Mouse (Mus musculus): ENCODE measurements at regions not wholly inside any gene's neighbourhood (a gene's known extent, or its start where the extent isn't known, plus 50 kb on each side); places are given as distances from the start of the nearest gene placed in this dataset.
"Not testable (repeated sequence)": the region's sequence is repeated elsewhere in the genome, so short reads cannot be mapped to it uniquely, and the experiment has no call there.

- ATAC-seq (ENCODE audit: low FRiP score, low TSS enrichment); H3K36me3 ChIP-seq (ENCODE audit: control insufficient read depth, insufficient read depth, low read length); H3K27me3 ChIP-seq (ENCODE audit: control insufficient read depth, insufficient read depth, low read length); H3K4me3 ChIP-seq (replicated peaks; ENCODE audit: low read depth, low read length); H3K27ac ChIP-seq (replicated peaks; ENCODE audit: low read depth, low read length); H3K4me1 ChIP-seq (ENCODE audit: control insufficient read depth, insufficient read depth, low read length); H3K9ac ChIP-seq (replicated peaks; ENCODE audit: low read length); H3K4me2 ChIP-seq (ENCODE audit: low read length); DNase-seq; H3K9me3 ChIP-seq (ENCODE audit: control insufficient read depth, low read length): not testable (repeated sequence)
- 96% methylated on average over 3 of the region's 3 CpGs for WGBS
Observed at GRCm38 (mm10) chr2:109791921-109792320, 98.7 kb upstream of the Lin7c start.

DNA sequence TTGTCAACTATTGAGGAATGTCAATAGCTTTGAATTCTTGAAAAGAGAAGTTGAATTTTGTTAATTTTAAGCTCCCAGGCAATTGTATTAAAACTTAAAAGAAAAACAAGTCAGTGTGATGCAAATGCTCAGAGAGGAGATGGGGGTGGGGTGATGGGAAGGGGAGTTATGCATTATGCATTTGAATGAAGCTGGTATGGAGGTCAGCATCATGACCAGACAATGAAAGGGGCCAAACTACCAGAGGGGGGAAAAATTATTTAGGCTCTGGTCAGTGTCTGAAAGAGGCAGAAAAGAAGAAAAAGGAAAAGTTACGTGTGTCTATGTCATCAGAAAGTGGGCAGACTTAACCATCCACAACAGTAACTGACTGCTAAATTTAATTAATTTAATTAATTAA, 73.7 kb upstream of the Lin7c start:
- DNase-seq = no peak
- no peaks in the 10 kb centered on the region for H3K36me3 ChIP-seq (ENCODE audit: control insufficient read depth, insufficient read depth, low read length)
- no peak overlapping the region for H3K4me3 ChIP-seq (replicated peaks; ENCODE audit: low read depth, low read length)
- H3K4me1 ChIP-seq (ENCODE audit: control insufficient read depth, insufficient read depth, low read length) = no peaks in the 10 kb centered on the region
- no peak overlapping the region for H3K27ac ChIP-seq (replicated peaks; ENCODE audit: low read depth, low read length)
- ATAC-seq (ENCODE audit: low FRiP score, low TSS enrichment) = no peak
- no peaks in the 10 kb centered on the region for H3K9me3 ChIP-seq (ENCODE audit: control insufficient read depth, low read length)
- no peak overlapping the region for H3K9ac ChIP-seq (replicated peaks; ENCODE audit: low read length)
- H3K27me3 ChIP-seq (ENCODE audit: control insufficient read depth, insufficient read depth, low read length) = no peaks in the 10 kb centered on the region
- H3K4me2 ChIP-seq (ENCODE audit: low read length) = no peak overlapping the region
- WGBS = 68% methylated on average over 1 of the region's 1 CpGs

GRCm38 (mm10) chr2:109820357-109820756, 70.3 kb upstream of the Lin7c start:
- Histone ChIP-seq H3K4me2 (ENCODE audit: low read length) (no peak overlapping the region), H3K36me3 (ENCODE audit: control insufficient read depth, insufficient read depth, low read length) (no peaks in the 10 kb centered on the region), H3K27me3 (ENCODE audit: control insufficient read depth, insufficient read depth, low read length) (no peaks in the 10 kb centered on the region), H3K4me3 (replicated peaks; ENCODE audit: low read depth, low read length) (no peak overlapping the region), H3K9ac (replicated peaks; ENCODE audit: low read length) (no peak overlapping the region), H3K27ac (replicated peaks; ENCODE audit: low read depth, low read length) (no peak overlapping the region), H3K9me3 (ENCODE audit: control insufficient read depth, low read length) (no peaks in the 10 kb centered on the region), H3K4me1 (ENCODE audit: control insufficient read depth, insufficient read depth, low read length) (no peaks in the 10 kb centered on the region; the same call in 1 of the 2 replicates)
- WGBS = 88% methylated on average over 6 of the region's 6 CpGs
- ATAC-seq (ENCODE audit: low FRiP score, low TSS enrichment) (no peak), DNase-seq (no peak)

DNA sequence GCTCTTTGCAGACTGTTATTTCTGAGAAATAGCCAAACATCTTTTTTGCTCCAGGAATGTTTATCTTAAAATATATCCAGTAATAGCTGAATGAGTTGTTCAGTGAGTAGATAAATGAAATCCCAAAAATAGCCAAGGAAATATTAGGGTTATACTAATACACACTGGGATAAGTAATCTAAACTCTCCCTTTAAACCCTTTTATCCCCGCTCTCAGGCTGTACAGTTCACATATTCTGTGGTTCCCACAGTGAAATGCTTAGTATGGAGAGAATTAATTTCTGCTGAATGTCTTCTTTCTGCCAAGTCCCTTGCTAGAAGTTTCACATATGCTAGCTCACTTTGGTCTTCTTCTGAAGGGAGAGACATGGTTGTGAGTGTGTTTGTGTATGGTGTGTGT, 69.8 kb upstream of the Lin7c start:
- ATAC-seq (ENCODE audit: low FRiP score, low TSS enrichment) (no peak), DNase-seq (no peak)
- 81% methylated on average over 1 of the region's 1 CpGs for WGBS
- no peak overlapping the region for H3K9ac ChIP-seq (replicated peaks; ENCODE audit: low read length)
- no peaks in the 10 kb centered on the region for H3K9me3 ChIP-seq (ENCODE audit: control insufficient read depth, low read length)
- no peaks in the 10 kb centered on the region for H3K27me3 ChIP-seq (ENCODE audit: control insufficient read depth, insufficient read depth, low read length)
- H3K4me1 ChIP-seq (ENCODE audit: control insufficient read depth, insufficient read depth, low read length) = no peaks in the 10 kb centered on the region; the same call in 1 of the 2 replicates
- H3K4me2 ChIP-seq (ENCODE audit: low read length) = no peak overlapping the region
- no peak overlapping the region for H3K4me3 ChIP-seq (replicated peaks; ENCODE audit: low read depth, low read length)
- no peak overlapping the region for H3K27ac ChIP-seq (replicated peaks; ENCODE audit: low read depth, low read length)
- H3K36me3 ChIP-seq (ENCODE audit: control insufficient read depth, insufficient read depth, low read length) = no peaks in the 10 kb centered on the region

DNA sequence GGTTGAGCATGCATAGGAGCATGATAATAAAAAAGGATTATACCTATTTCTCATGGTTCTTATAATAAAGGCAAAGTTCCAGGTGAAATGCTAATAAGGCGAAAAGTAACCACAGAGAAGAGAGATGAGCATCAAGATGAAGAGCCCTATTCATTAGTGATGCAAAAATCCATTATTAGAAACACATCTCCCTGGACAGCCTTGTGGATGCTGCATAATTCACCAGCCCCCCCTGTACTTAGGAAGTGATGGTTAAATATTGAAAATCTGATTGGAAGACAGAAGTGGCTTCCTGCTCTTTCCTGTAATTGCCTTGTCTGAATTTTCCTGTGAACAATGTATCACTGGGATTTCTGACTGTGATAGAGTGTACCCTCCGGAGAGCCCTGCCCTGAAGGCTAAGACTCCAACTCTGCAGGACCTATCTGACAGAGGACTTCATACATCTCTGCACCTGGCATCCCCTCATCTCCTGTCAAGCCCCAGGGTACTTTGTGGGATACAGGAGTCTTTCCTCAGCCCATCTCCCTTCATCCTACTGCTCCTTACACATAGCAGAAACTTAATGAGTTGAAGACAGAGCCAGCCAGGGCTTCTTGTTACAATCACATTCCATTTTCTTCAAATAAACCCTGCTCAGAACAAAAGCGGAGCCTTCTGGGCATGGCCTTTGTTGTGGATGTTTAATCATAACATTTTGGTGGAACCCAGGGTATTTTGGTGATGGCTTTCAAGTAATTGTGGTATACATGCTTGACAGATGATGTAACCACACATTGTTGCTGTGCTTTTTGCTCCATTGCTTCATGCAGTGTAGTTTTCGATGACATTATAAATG, 67.4 kb upstream of the Lin7c start:
- H3K4me2 ChIP-seq (ENCODE audit: low read length) = no peak overlapping the region
- DNase-seq (peak; percentile 20), ATAC-seq (ENCODE audit: low FRiP score, low TSS enrichment) (peak; percentile 40; the same call in 1 of the 2 replicates)
- no peaks in the 10 kb centered on the region for H3K36me3 ChIP-seq (ENCODE audit: control insufficient read depth, insufficient read depth, low read length)
- WGBS = 82% methylated on average over 4 of the region's 4 CpGs
- no peak overlapping the region for H3K27ac ChIP-seq (replicated peaks; ENCODE audit: low read depth, low read length)
- no peaks in the 10 kb centered on the region; the same call in 1 of the 2 replicates for H3K4me1 ChIP-seq (ENCODE audit: control insufficient read depth, insufficient read depth, low read length)
- H3K4me3 ChIP-seq (replicated peaks; ENCODE audit: low read depth, low read length) = no peak overlapping the region
- no peaks in the 10 kb centered on the region for H3K9me3 ChIP-seq (ENCODE audit: control insufficient read depth, low read length)
- no peak overlapping the region for H3K9ac ChIP-seq (replicated peaks; ENCODE audit: low read length)
- H3K27me3 ChIP-seq (ENCODE audit: control insufficient read depth, insufficient read depth, low read length) = no peaks in the 10 kb centered on the region

GRCm38 (mm10) chr2:109840258-109840657, 50.4 kb upstream of the Lin7c start:
- no peak for ATAC-seq (ENCODE audit: low FRiP score, low TSS enrichment)
- WGBS = 86% methylated on average over 2 of the region's 2 CpGs
- no peak for DNase-seq

More at GRCm38 (mm10) chr2:109840258-109840657, 50.4 kb upstream of the Lin7c start:
- Histone ChIP-seq H3K9ac (replicated peaks; ENCODE audit: low read length) (no peak overlapping the region), H3K27me3 (ENCODE audit: control insufficient read depth, insufficient read depth, low read length) (no peaks in the 10 kb centered on the region), H3K4me2 (ENCODE audit: low read length) (no peak overlapping the region), H3K36me3 (ENCODE audit: control insufficient read depth, insufficient read depth, low read length) (no peaks in the 10 kb centered on the region), H3K4me1 (ENCODE audit: control insufficient read depth, insufficient read depth, low read length) (no peaks in the 10 kb centered on the region), H3K9me3 (ENCODE audit: control insufficient read depth, low read length) (no peaks in the 10 kb centered on the region), H3K27ac (replicated peaks; ENCODE audit: low read depth, low read length) (no peak overlapping the region), H3K4me3 (replicated peaks; ENCODE audit: low read depth, low read length) (no peak overlapping the region)

Data from midbrain, embryonic 14.5 days (tissue).